Mouse (Mus musculus): Measurements from ENCODE around the gene Adam10. TPM values are rescaled to one million over a fixed set of nuclear protein-coding genes. Genes with fewer than 3 reads are reported as not detected.

The Adam10 gene
- total RNA-seq, 2 experiments from 2014 or later = 56.1 to 56.4 TPM

GRCm38 (mm10) chr9:70751504-70752222 lies 72.9 kb downstream of the Adam10 start:
- no peak for DNase-seq
- intact Hi-C loops (cut with DNase I) = loop anchor here (5.0 kb wide), 1 partner anchor 181 kb away; no protein-coding TSS in a partner anchor

- DNase-seq = no peak
- intact Hi-C loops (cut with DNase I) = loop anchor here (5.0 kb wide), 1 partner anchor 79 kb away; no protein-coding TSS in a partner anchor
These were observed 82.2 kb downstream of the Adam10 start for GRCm38 (mm10) chr9:70760974-70761373.

- intact Hi-C loops (cut with DNase I) = no loop called here
- DNase-seq = no peak
These were observed 96.7 kb downstream of the Adam10 start for GRCm38 (mm10) chr9:70775517-70775916.

GRCm38 (mm10) chr9:70782191-70782590 lies 103.4 kb downstream of the Adam10 start:
- DNase-seq = no peak
- intact Hi-C loops (cut with DNase I) = no loop called here

- no peak for DNase-seq
- intact Hi-C loops (cut with DNase I) = no loop called here
These were observed 109.9 kb downstream of the Adam10 start for GRCm38 (mm10) chr9:70788705-70789104.

- intact Hi-C loops (cut with DNase I) = no loop called here
- DNase-seq = no peak
These were observed 111.8 kb downstream of the Adam10 start for GRCm38 (mm10) chr9:70790621-70791020.

GRCm38 (mm10) chr9:70794643-70795438 lies 116.0 kb downstream of the Adam10 start:
- intact Hi-C loops (cut with DNase I) = no loop called here
- peak; percentile 14 to 33 for DNase-seq

GRCm38 (mm10) chr9:70795439-70795757 lies 116.6 kb downstream of the Adam10 start:
- no peak for DNase-seq
- intact Hi-C loops (cut with DNase I) = no loop called here

GRCm38 (mm10) chr9:70800588-70801315 lies 122.0 kb downstream of the Adam10 start:
- DNase-seq = no peak
- intact Hi-C loops (cut with DNase I) = no loop called here

GRCm38 (mm10) chr9:70801761-70802160 lies 123.0 kb downstream of the Adam10 start:
- no peak for DNase-seq
- intact Hi-C loops (cut with DNase I) = no loop called here

- DNase-seq = no peak
- intact Hi-C loops (cut with DNase I) = no loop called here
These were observed 124.0 kb downstream of the Adam10 start for GRCm38 (mm10) chr9:70802816-70803215.

GRCm38 (mm10) chr9:70806069-70806468 lies 127.3 kb downstream of the Adam10 start:
- intact Hi-C loops (cut with DNase I) = no loop called here
- no peak for DNase-seq

GRCm38 (mm10) chr9:70807714-70808113 lies 128.9 kb downstream of the Adam10 start:
- intact Hi-C loops (cut with DNase I) = no loop called here
- DNase-seq = peak; percentile 19 to 61

GRCm38 (mm10) chr9:70812551-70812950 lies 133.8 kb downstream of the Adam10 start:
- DNase-seq = no peak
- intact Hi-C loops (cut with DNase I) = no loop called here

GRCm38 (mm10) chr9:70816701-70817305 lies 138.0 kb downstream of the Adam10 start:
- no peak for DNase-seq
- intact Hi-C loops (cut with DNase I) = no loop called here

GRCm38 (mm10) chr9:70817396-70817795 lies 138.6 kb downstream of the Adam10 start:
- no peak for DNase-seq
- intact Hi-C loops (cut with DNase I) = no loop called here

GRCm38 (mm10) chr9:70818739-70819138 lies 139.9 kb downstream of the Adam10 start:
- no peak for DNase-seq
- intact Hi-C loops (cut with DNase I) = no loop called here

- intact Hi-C loops (cut with DNase I) = no loop called here
- no peak for DNase-seq
These were observed 145.3 kb downstream of the Adam10 start for GRCm38 (mm10) chr9:70824103-70824502.

- no peak for DNase-seq
- intact Hi-C loops (cut with DNase I) = no loop called here
These were observed 149.1 kb downstream of the Adam10 start for GRCm38 (mm10) chr9:70827911-70828310.

All from heart, postnatal 14 days (tissue).